Mouse (Mus musculus) heart, postnatal 0 days (tissue): ENCODE measurements around the gene Otud3. TPM values are rescaled to one million over a fixed set of nuclear protein-coding genes. Genes with fewer than 3 reads are reported as not detected.
A peak's percentile ranks its signal among the peaks of the same experiment; 100 is the strongest.
"Not testable (repeated sequence)": the region's sequence is repeated elsewhere in the genome, so short reads cannot be mapped to it uniquely, and the experiment has no call there.

Experiments used
- ATAC-seq: fragments of 200-750 bp; cut with Nextera tagmentation; 2 replicates; pipeline ENCODE4 v1.8.0; 2017; ENCODE audit warnings: low read depth, moderate number of reproducible peaks, moderate library complexity; ENCODE audit not compliant: insufficient read depth
- DNase-seq: peaks from one replicate; pipeline ENCODE4 v3.0.0-alpha.2; 2016; ENCODE audit warnings: low spot score
- H3K27ac ChIP-seq: fragments of 300-500 bp; sonication (generic); 2 replicates; pipeline ENCODE4 v1.5.1; 2014; ENCODE audit warnings: low read depth, mild to moderate bottlenecking
- H3K27me3 ChIP-seq: fragments of 300-500 bp; sonication (generic); 2 replicates; pipeline ENCODE4 v1.6.1; 2014; ENCODE audit warnings: low read length, mixed read lengths; ENCODE audit not compliant: control insufficient read depth, insufficient read depth
- H3K36me3 ChIP-seq: fragments of 300-500 bp; sonication (generic); replicated peaks from 2 replicates; pipeline ENCODE4 v1.6.1; 2014; ENCODE audit warnings: low read length, mixed read lengths; ENCODE audit not compliant: control insufficient read depth, insufficient read depth
- H3K4me1 ChIP-seq: fragments of 300-500 bp; sonication (generic); 2 replicates; pipeline ENCODE4 v1.6.1; 2014; ENCODE audit warnings: antibody characterized with exemption; ENCODE audit not compliant: control insufficient read depth, insufficient read depth
- H3K4me2 ChIP-seq: fragments of 300-500 bp; sonication (generic); 2 replicates; pipeline ENCODE4 v1.6.1; 2014; ENCODE audit warnings: low read depth, mild to moderate bottlenecking, low read length, moderate library complexity
- H3K4me3 ChIP-seq: fragments of 300-500 bp; sonication (generic); 2 replicates; pipeline ENCODE4 v1.5.1; 2014; ENCODE audit warnings: low read depth, low read length
- H3K9ac ChIP-seq: fragments of 300-500 bp; sonication (generic); replicated peaks from 2 replicates; pipeline ENCODE4 v1.6.1; 2014; ENCODE audit warnings: low read depth, low read length, mixed read lengths
- H3K9me3 ChIP-seq: fragments of 300-500 bp; sonication (generic); replicated peaks from 2 replicates; pipeline ENCODE4 v1.6.1; 2016; ENCODE audit warnings: low read length; ENCODE audit not compliant: control insufficient read depth
- CTCF ChIP-seq: IDR thresholded peaks from 2 replicates; pipeline ENCODE4 v1.5.1; 2016; ENCODE audit warnings: antibody characterized with exemption, control low read depth, low read depth
- EP300 ChIP-seq: IDR thresholded peaks from 2 replicates; pipeline ENCODE4 v1.6.1; 2016; ENCODE audit warnings: antibody characterized with exemption, low read depth
- WGBS: fragments of 180-500 bp; shearing (Covaris S2); extraction: QIAGEN DNeasy Blood & Tissue Kit; methylation state at CpG from one replicate; pipeline ENCODE4 v1.1.7; 2014; 5-methylcytosine and 5-hydroxymethylcytosine counted together
- polyA plus RNA-seq: library from polyadenylated mRNA; unstranded; fragments of >200 nt; fragmentation: Nextera tagmentation; extraction: Ambion mirVana; gene quantifications from 2 replicates; pipeline ENCODE4 v1.2.1, GENCODE M21; 2015
- total RNA-seq: library from RNA; depleted of rRNA; stranded (reverse); fragments of >200 nt; gene quantifications from 2 replicates; pipeline ENCODE4 v1.2.3, GENCODE M21; 2014; ENCODE audit warnings: low replicate concordance

Gene Otud3
- total and polyA plus RNA-seq, 2 experiments from 2014 or later, result 4.1 to 12.4 TPM

GRCm38 (mm10) chr4:138917282-138917681 lies 3.5 kb upstream of the Otud3 start:
- Histone ChIP-seq H3K9ac (no peak overlapping the region), H3K4me3 (no peak overlapping the region), H3K36me3 (no peaks in the 10 kb centered on the region), H3K4me2 (no peak overlapping the region), H3K27me3 (0 out of 2 replicates have a peak, but pooled peaks cover 8% of the 10 kb centered on the region), H3K9me3 (no peaks in the 10 kb centered on the region), H3K27ac (no peak overlapping the region), H3K4me1 (peaks cover 6% of the 10 kb centered on the region; the same call in 1 of the 2 replicates)
- ATAC-seq, result no peak
- TF ChIP-seq EP300, result no peak
- TF ChIP-seq CTCF, result no peak
- DNase-seq, result no peak
- 78% methylated on average over 9 of the region's 9 CpGs for WGBS

- peaks cover 6% of the 10 kb centered on the region; the same call in 1 of the 2 replicates for H3K4me1 ChIP-seq
- H3K27ac ChIP-seq, result peak overlapping the region; percentile 69
- peak overlapping the region; percentile 92 for H3K4me2 ChIP-seq
- no peaks in the 10 kb centered on the region for H3K9me3 ChIP-seq
- WGBS, result under 1% methylated on average over 52 of the region's 52 CpGs
- DNase-seq (no peak), ATAC-seq (peak; percentile 42; the same call in 1 of the 2 replicates)
- TF ChIP-seq EP300 (no peak), CTCF (no peak)
- H3K9ac ChIP-seq, result peak overlapping the region; percentile 92
- peak overlapping the region; percentile 94 for H3K4me3 ChIP-seq
- H3K36me3 ChIP-seq, result 0 out of 2 replicates have a peak, but pooled peaks cover 11% of the 10 kb centered on the region
- H3K27me3 ChIP-seq, result no peaks in the 10 kb centered on the region
Measured at GRCm38 (mm10) chr4:138913141-138913787, 481 bp downstream of the Otud3 start.

GRCm38 (mm10) chr4:138905624-138906337 lies 8.0 kb downstream of the Otud3 start:
- H3K36me3 ChIP-seq, result peaks cover 72% of the 10 kb centered on the region
- no peaks in the 10 kb centered on the region for H3K27me3 ChIP-seq
- DNase-seq (no peak), ATAC-seq (no peak)
- WGBS, result 94% methylated on average over 18 of the region's 18 CpGs
- no peak for TF ChIP-seq EP300
- TF ChIP-seq CTCF, result no peak
- H3K4me3 ChIP-seq, result no peak overlapping the region
- H3K9me3 ChIP-seq, result no peaks in the 10 kb centered on the region
- no peaks in the 10 kb centered on the region for H3K4me1 ChIP-seq
- no peak overlapping the region for H3K9ac ChIP-seq
- H3K4me2 ChIP-seq, result no peak overlapping the region
- no peak overlapping the region for H3K27ac ChIP-seq

GRCm38 (mm10) chr4:138899361-138899760 lies 14.4 kb downstream of the Otud3 start:
- Histone ChIP-seq H3K36me3 (peaks cover 84% of the 10 kb centered on the region), H3K27me3 (no peaks in the 10 kb centered on the region), H3K27ac (no peak overlapping the region), H3K4me2 (no peak overlapping the region), H3K4me1 (0 out of 2 replicates have a peak, but pooled peaks cover 4% of the 10 kb centered on the region), H3K4me3 (no peak overlapping the region), H3K9me3 (no peaks in the 10 kb centered on the region), H3K9ac (no peak overlapping the region)
- TF ChIP-seq CTCF (no peak), EP300 (no peak)
- 46% methylated on average over 7 of the region's 7 CpGs for WGBS
- ATAC-seq (no peak), DNase-seq (peak; percentile 33)

GRCm38 (mm10) chr4:138893789-138894188 lies 20.0 kb downstream of the Otud3 start:
- H3K4me1 ChIP-seq, H3K4me2 ChIP-seq, H3K27me3 ChIP-seq, ATAC-seq, DNase-seq, H3K27ac ChIP-seq, H3K9ac ChIP-seq, H3K4me3 ChIP-seq, H3K9me3 ChIP-seq: not testable (repeated sequence)
- WGBS, result 83% methylated on average over 11 of the region's 11 CpGs
- H3K36me3 ChIP-seq, result peaks cover 55% of the 10 kb centered on the region
